Mouse (Mus musculus): Measurements from ENCODE around the gene Foxred2. TPM values are rescaled to one million over a fixed set of nuclear protein-coding genes. Genes with fewer than 3 reads are reported as not detected.

Gene Foxred2
- total and polyA plus RNA-seq, 3 experiments = 9.9 to 12.2 TPM; not detected in 1

DNA sequence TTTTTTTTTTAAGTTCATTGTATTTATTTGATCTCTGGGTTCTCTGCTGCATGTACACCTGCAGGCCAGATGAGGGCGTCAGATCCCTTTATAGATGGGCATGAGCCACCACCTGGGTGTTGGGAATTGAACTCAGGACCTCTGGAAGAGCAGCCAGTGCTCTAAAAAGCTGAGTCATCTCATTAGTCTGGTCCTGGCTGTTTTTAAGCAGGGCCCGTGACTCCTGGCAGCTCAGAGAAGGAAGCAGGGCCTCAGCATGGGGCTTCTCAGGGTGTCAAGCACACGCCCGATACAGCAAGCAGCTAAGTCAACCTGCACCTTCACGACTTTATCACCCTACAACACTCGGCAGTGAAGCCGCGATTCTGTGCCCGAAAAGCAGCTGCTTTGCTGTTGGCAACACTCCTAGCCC lies 8.6 kb upstream of the Foxred2 start (continued):
- no peak for TF ChIP-seq CHD2 (IDR thresholded peaks at IDR 0.05; ENCODE audit: low read length)
- TF ChIP-seq BHLHE40 (IDR thresholded peaks at IDR 0.05; ENCODE audit: borderline replicate concordance, low read depth, low read length) = no peak
- peak in 1 of 2 experiments; percentile 33; a peak in 1 of 4 replicates for TF ChIP-seq POLR2A (IDR thresholded peaks at IDR 0.05; ENCODE audit: control insufficient read depth in 1 of 2, insufficient read depth in 1 of 2, low read depth in 1 of 2, low read length in 2 of 2, poor library complexity in 1 of 2)
- TF ChIP-seq TCF12 (IDR thresholded peaks at IDR 0.05; ENCODE audit: low read depth, low read length) = peak; percentile 77
- no peak for TF ChIP-seq ZKSCAN1 (IDR thresholded peaks at IDR 0.05; ENCODE audit: low read depth, low read length)
- no peak for TF ChIP-seq ZMIZ1 (IDR thresholded peaks at IDR 0.05; ENCODE audit: low read depth, low read length)
- TF ChIP-seq RCOR1 (IDR thresholded peaks at IDR 0.05; ENCODE audit: low read depth, low read length) = no peak
- no peak for TF ChIP-seq USF2 (IDR thresholded peaks at IDR 0.05; ENCODE audit: borderline replicate concordance in 1 of 2, insufficient read depth in 1 of 2, low read depth in 1 of 2, low read length in 2 of 2)
- no peak for TF ChIP-seq ELF1 (IDR thresholded peaks at IDR 0.05; ENCODE audit: low read depth, low read length)
- TF ChIP-seq TBP (IDR thresholded peaks at IDR 0.05; ENCODE audit: low read depth, low read length) = peak; percentile 36; the same call in 1 of the 2 replicates
- TF ChIP-seq MXI1 (IDR thresholded peaks at IDR 0.05; ENCODE audit: low read depth, low read length) = peak; percentile 55; the same call in 1 of the 2 replicates
- TF ChIP-seq KAT2A (conservative IDR thresholded peaks at IDR 0.05; ENCODE audit: low read depth, low read length) = no peak
- TF ChIP-seq CHD1 (IDR thresholded peaks at IDR 0.05; ENCODE audit: low read depth, low read length) = no peak

DNA sequence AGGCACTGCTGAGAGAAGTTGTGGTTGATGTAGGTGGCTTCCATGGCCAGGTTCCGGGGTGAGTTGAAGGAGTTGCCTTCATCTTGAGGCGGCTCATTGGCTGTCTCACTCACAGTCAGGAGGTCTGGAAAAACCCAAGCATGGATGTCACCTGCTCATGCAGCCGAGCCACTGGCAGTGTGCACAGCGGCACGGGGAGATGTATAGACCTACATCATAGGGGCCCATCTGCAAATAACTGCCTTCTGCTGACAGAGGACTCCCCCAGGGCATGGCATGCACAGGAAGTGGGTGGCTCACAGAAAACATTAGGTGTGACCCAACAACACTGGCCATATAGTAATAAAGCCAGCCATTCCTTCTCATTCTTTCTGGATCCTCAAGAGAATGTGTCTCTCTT lies 5.9 kb upstream of the Foxred2 start:
- TF ChIP-seq CHD2 (IDR thresholded peaks at IDR 0.05; ENCODE audit: low read length) (no peak), POLR2AphosphoS2 (IDR thresholded peaks at IDR 0.05; ENCODE audit: low read length) (peak; percentile 75)
- Histone ChIP-seq H3K36me3 (ENCODE audit: control insufficient read depth in 1 of 2, insufficient read depth in 2 of 2, low read length in 2 of 2) (peaks cover 15 to 33% of the 10 kb centered on the region in 2 experiments), H3K27ac (ENCODE audit: control insufficient read depth, low read depth, low read length) (no peak overlapping the region), H3K27me3 (ENCODE audit: control insufficient read depth in 1 of 2, insufficient read depth in 2 of 2, low read length in 2 of 2) (no peaks in the 10 kb centered on the region), H3K4me1 (ENCODE audit: control insufficient read depth in 1 of 2, insufficient read depth in 2 of 2, low read length in 2 of 2) (peaks cover 0 to 8% of the 10 kb centered on the region in 2 experiments; a peak in 3 of 4 replicates), H3K79me2 (ENCODE audit: control insufficient read depth, insufficient read depth, low read length, poor library complexity) (peaks cover 2% of the 10 kb centered on the region; the same call in 1 of the 2 replicates), H3K9ac (ENCODE audit: control insufficient read depth, low read depth, low read length, poor library complexity, severe bottlenecking) (no peak overlapping the region), H3K4me3 (ENCODE audit: control insufficient read depth in 1 of 2, insufficient read depth in 1 of 2, low read depth in 2 of 2, low read length in 2 of 2) (no peak overlapping the region), H3K9me3 (replicated peaks; ENCODE audit: insufficient read depth, low read length) (no peaks in the 10 kb centered on the region)
- DNase-seq (ENCODE audit: low read depth, low spot score) = no peak

DNA sequence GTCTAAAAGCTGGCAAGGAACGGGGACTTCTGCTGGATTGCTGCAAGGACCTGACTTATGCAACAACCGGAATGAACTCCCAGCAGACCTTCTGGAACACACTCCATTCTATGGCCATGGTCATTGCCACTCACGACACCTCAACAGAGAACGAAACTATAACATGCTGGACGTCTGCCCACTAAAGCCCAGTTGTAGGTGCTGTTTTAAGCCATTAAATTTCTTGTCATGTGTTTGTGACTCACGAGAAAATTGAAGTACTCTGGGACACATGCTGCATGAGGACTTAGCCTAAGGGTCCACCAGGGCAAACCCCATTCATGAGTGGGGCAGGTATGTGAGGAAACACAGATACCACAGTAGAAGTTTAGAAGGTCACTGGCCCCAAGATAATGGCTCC lies 4.2 kb upstream of the Foxred2 start:
- peak; percentile 58; the same call in 1 of the 2 replicates for TF ChIP-seq POLR2AphosphoS2 (IDR thresholded peaks at IDR 0.05; ENCODE audit: low read length)
- 0 out of 4 replicates have a peak, but pooled peaks of 1 of the 2 experiments have one; percentile 7 for TF ChIP-seq POLR2A (IDR thresholded peaks at IDR 0.05; ENCODE audit: control insufficient read depth in 1 of 2, insufficient read depth in 1 of 2, low read depth in 1 of 2, low read length in 2 of 2, poor library complexity in 1 of 2)
- no peak for TF ChIP-seq ZNF384 (IDR thresholded peaks at IDR 0.05; ENCODE audit: low read depth, low read length)
- Histone ChIP-seq H3K79me2 (ENCODE audit: control insufficient read depth, insufficient read depth, low read length, poor library complexity) (peaks cover 2% of the 10 kb centered on the region), H3K9ac (ENCODE audit: control insufficient read depth, low read depth, low read length, poor library complexity, severe bottlenecking) (no peak overlapping the region), H3K27me3 (ENCODE audit: control insufficient read depth in 1 of 2, insufficient read depth in 2 of 2, low read length in 2 of 2) (no peaks in the 10 kb centered on the region), H3K36me3 (ENCODE audit: control insufficient read depth in 1 of 2, insufficient read depth in 2 of 2, low read length in 2 of 2) (peaks cover 13 to 25% of the 10 kb centered on the region in 2 experiments), H3K9me3 (replicated peaks; ENCODE audit: insufficient read depth, low read length) (no peaks in the 10 kb centered on the region), H3K4me1 (ENCODE audit: control insufficient read depth in 1 of 2, insufficient read depth in 2 of 2, low read length in 2 of 2) (peaks cover 4 to 16% of the 10 kb centered on the region in 2 experiments; a peak in 3 of 4 replicates), H3K4me3 (ENCODE audit: control insufficient read depth in 1 of 2, insufficient read depth in 1 of 2, low read depth in 2 of 2, low read length in 2 of 2) (no peak overlapping the region), H3K27ac (ENCODE audit: control insufficient read depth, low read depth, low read length) (no peak overlapping the region)
- DNase-seq (ENCODE audit: low read depth, low spot score) = no peak
